1 mouse cellular context compared by ENCODE assay signal in genomic region chr7:139684553-139684929, GRCm38 (mm10).
TF ChIP-seq lines count a peak whose summit lies in the region.

No protein-coding gene starts in this region.

TF ChIP-seq in CH12.LX, 34 proteins besides CTCF, POLR2A, EP300 and RAD21 (continued from another document):
- no peak for TF ChIP-seq NRF1 (IDR thresholded peaks at IDR 0.05; ENCODE audit: low read depth, low read length)
- TF ChIP-seq KAT2A (IDR thresholded peaks at IDR 0.05; ENCODE audit: insufficient replicate concordance, low read length) = no peak
- TF ChIP-seq RCOR1 (conservative IDR thresholded peaks at IDR 0.05; ENCODE audit: low read depth, low read length) = no peak
- TF ChIP-seq PAX5 (IDR thresholded peaks at IDR 0.05; ENCODE audit: low read length) = no peak
- no peak for TF ChIP-seq POLR2AphosphoS2 (IDR thresholded peaks at IDR 0.05; ENCODE audit: low read depth, low read length)
- TF ChIP-seq TBP (conservative IDR thresholded peaks at IDR 0.05; ENCODE audit: low read depth, low read length) = no peak
- TF ChIP-seq ZC3H11A (IDR thresholded peaks at IDR 0.05; ENCODE audit: low read depth, low read length) = no peak; the same call in 1 of the 2 replicates
- TF ChIP-seq USF1 (IDR thresholded peaks at IDR 0.05; ENCODE audit: low read depth, low read length) = no peak
